Mouse (Mus musculus): ENCODE data around the gene Ddx55. TPM values are rescaled to one million over a fixed set of nuclear protein-coding genes. Genes with fewer than 3 reads are reported as not detected.

The Ddx55 gene
- polyA plus RNA-seq, 1 experiment from 2014 or later, result 4.6 TPM

GRCm38 (mm10) chr5:124521588-124521987 is 31.1 kb upstream of the Ddx55 start:
- H3K36me3 ChIP-seq (ENCODE audit: control insufficient read depth, insufficient read depth), result no peaks in the 10 kb centered on the region
- H3K4me2 ChIP-seq (ENCODE audit: low read depth, low read length), result no peak overlapping the region
- no peak for ATAC-seq (ENCODE audit: low read depth)
- H3K9ac ChIP-seq (ENCODE audit: low read depth, low read length), result no peak overlapping the region
- WGBS (ENCODE audit: insufficient replicate concordance), result 60% methylated on average over 4 of the region's 4 CpGs
- no peaks in the 10 kb centered on the region for H3K9me3 ChIP-seq (replicated peaks; ENCODE audit: control insufficient read depth, low read length)
- H3K27ac ChIP-seq (ENCODE audit: low read length), result no peak overlapping the region
- H3K4me3 ChIP-seq (ENCODE audit: low read depth, low read length), result no peak overlapping the region
- H3K4me1 ChIP-seq (ENCODE audit: control insufficient read depth, low read depth, low read length), result no peaks in the 10 kb centered on the region
- no peaks in the 10 kb centered on the region for H3K27me3 ChIP-seq (ENCODE audit: control insufficient read depth, insufficient read depth, low read depth, low read length)

- Histone ChIP-seq H3K27me3 (ENCODE audit: control insufficient read depth, insufficient read depth, low read depth, low read length) (no peaks in the 10 kb centered on the region), H3K4me3 (ENCODE audit: low read depth, low read length) (no peak overlapping the region), H3K27ac (ENCODE audit: low read length) (no peak overlapping the region), H3K9ac (ENCODE audit: low read depth, low read length) (no peak overlapping the region), H3K36me3 (ENCODE audit: control insufficient read depth, insufficient read depth) (no peaks in the 10 kb centered on the region), H3K9me3 (replicated peaks; ENCODE audit: control insufficient read depth, low read length) (no peaks in the 10 kb centered on the region), H3K4me1 (ENCODE audit: control insufficient read depth, low read depth, low read length) (no peaks in the 10 kb centered on the region), H3K4me2 (ENCODE audit: low read depth, low read length) (no peak overlapping the region)
- ATAC-seq (ENCODE audit: low read depth), result no peak
- WGBS (ENCODE audit: insufficient replicate concordance), result 89% methylated on average over 8 of the region's 8 CpGs
Observed at GRCm38 (mm10) chr5:124523032-124523431, 29.6 kb upstream of the Ddx55 start.

GRCm38 (mm10) chr5:124524943-124525342 is 27.7 kb upstream of the Ddx55 start:
- no peaks in the 10 kb centered on the region for H3K9me3 ChIP-seq (replicated peaks; ENCODE audit: control insufficient read depth, low read length)
- H3K4me3 ChIP-seq (ENCODE audit: low read depth, low read length), result no peak overlapping the region
- H3K27me3 ChIP-seq (ENCODE audit: control insufficient read depth, insufficient read depth, low read depth, low read length), result peaks cover 10% of the 10 kb centered on the region
- H3K27ac ChIP-seq (ENCODE audit: low read length), result no peak overlapping the region
- no peak overlapping the region for H3K4me2 ChIP-seq (ENCODE audit: low read depth, low read length)
- H3K4me1 ChIP-seq (ENCODE audit: control insufficient read depth, low read depth, low read length), result peaks cover 4% of the 10 kb centered on the region; the same call in 1 of the 2 replicates
- H3K36me3 ChIP-seq (ENCODE audit: control insufficient read depth, insufficient read depth), result no peaks in the 10 kb centered on the region
- no peak overlapping the region for H3K9ac ChIP-seq (ENCODE audit: low read depth, low read length)
- ATAC-seq (ENCODE audit: low read depth), result no peak
- WGBS (ENCODE audit: insufficient replicate concordance), result 61% methylated on average over 5 of the region's 5 CpGs

GRCm38 (mm10) chr5:124528351-124528750 is 24.3 kb upstream of the Ddx55 start:
- Histone ChIP-seq H3K27ac (ENCODE audit: low read length) (no peak overlapping the region), H3K4me2 (ENCODE audit: low read depth, low read length) (no peak overlapping the region), H3K27me3 (ENCODE audit: control insufficient read depth, insufficient read depth, low read depth, low read length) (peaks cover 36% of the 10 kb centered on the region), H3K9ac (ENCODE audit: low read depth, low read length) (no peak overlapping the region), H3K4me3 (ENCODE audit: low read depth, low read length) (no peak overlapping the region), H3K36me3 (ENCODE audit: control insufficient read depth, insufficient read depth) (no peaks in the 10 kb centered on the region), H3K4me1 (ENCODE audit: control insufficient read depth, low read depth, low read length) (peaks cover 9% of the 10 kb centered on the region), H3K9me3 (replicated peaks; ENCODE audit: control insufficient read depth, low read length) (no peaks in the 10 kb centered on the region)
- WGBS (ENCODE audit: insufficient replicate concordance), result 62% methylated on average over 4 of the region's 4 CpGs
- no peak for ATAC-seq (ENCODE audit: low read depth)

GRCm38 (mm10) chr5:124528791-124529190 is 23.9 kb upstream of the Ddx55 start:
- H3K9me3 ChIP-seq (replicated peaks; ENCODE audit: control insufficient read depth, low read length), result no peaks in the 10 kb centered on the region
- H3K27ac ChIP-seq (ENCODE audit: low read length), result no peak overlapping the region
- H3K4me2 ChIP-seq (ENCODE audit: low read depth, low read length), result no peak overlapping the region
- no peak overlapping the region for H3K4me3 ChIP-seq (ENCODE audit: low read depth, low read length)
- peaks cover 36% of the 10 kb centered on the region for H3K27me3 ChIP-seq (ENCODE audit: control insufficient read depth, insufficient read depth, low read depth, low read length)
- H3K36me3 ChIP-seq (ENCODE audit: control insufficient read depth, insufficient read depth), result no peaks in the 10 kb centered on the region
- H3K9ac ChIP-seq (ENCODE audit: low read depth, low read length), result no peak overlapping the region
- peaks cover 9% of the 10 kb centered on the region for H3K4me1 ChIP-seq (ENCODE audit: control insufficient read depth, low read depth, low read length)
- ATAC-seq (ENCODE audit: low read depth), result no peak
- 51% methylated on average over 9 of the region's 9 CpGs for WGBS (ENCODE audit: insufficient replicate concordance)

GRCm38 (mm10) chr5:124529191-124529651 is 23.4 kb upstream of the Ddx55 start:
- H3K4me2 ChIP-seq (ENCODE audit: low read depth, low read length), result no peak overlapping the region
- H3K36me3 ChIP-seq (ENCODE audit: control insufficient read depth, insufficient read depth), result no peaks in the 10 kb centered on the region
- H3K9me3 ChIP-seq (replicated peaks; ENCODE audit: control insufficient read depth, low read length), result no peaks in the 10 kb centered on the region
- H3K4me1 ChIP-seq (ENCODE audit: control insufficient read depth, low read depth, low read length), result peaks cover 9% of the 10 kb centered on the region
- no peak for ATAC-seq (ENCODE audit: low read depth)
- H3K9ac ChIP-seq (ENCODE audit: low read depth, low read length), result no peak overlapping the region
- H3K27ac ChIP-seq (ENCODE audit: low read length), result no peak overlapping the region
- H3K4me3 ChIP-seq (ENCODE audit: low read depth, low read length), result no peak overlapping the region
- H3K27me3 ChIP-seq (ENCODE audit: control insufficient read depth, insufficient read depth, low read depth, low read length), result peaks cover 36% of the 10 kb centered on the region
- 34% methylated on average over 8 of the region's 8 CpGs for WGBS (ENCODE audit: insufficient replicate concordance)

GRCm38 (mm10) chr5:124529697-124530096 is 23.0 kb upstream of the Ddx55 start:
- Histone ChIP-seq H3K27ac (ENCODE audit: low read length) (no peak overlapping the region), H3K36me3 (ENCODE audit: control insufficient read depth, insufficient read depth) (no peaks in the 10 kb centered on the region), H3K9me3 (replicated peaks; ENCODE audit: control insufficient read depth, low read length) (no peaks in the 10 kb centered on the region), H3K4me2 (ENCODE audit: low read depth, low read length) (peak overlapping the region; percentile 9; the same call in 1 of the 2 replicates), H3K27me3 (ENCODE audit: control insufficient read depth, insufficient read depth, low read depth, low read length) (peaks cover 36% of the 10 kb centered on the region), H3K9ac (ENCODE audit: low read depth, low read length) (no peak overlapping the region), H3K4me3 (ENCODE audit: low read depth, low read length) (no peak overlapping the region; the same call in 1 of the 2 replicates), H3K4me1 (ENCODE audit: control insufficient read depth, low read depth, low read length) (peaks cover 10% of the 10 kb centered on the region)
- WGBS (ENCODE audit: insufficient replicate concordance), result 21% methylated on average over 8 of the region's 8 CpGs
- no peak for ATAC-seq (ENCODE audit: low read depth)

GRCm38 (mm10) chr5:124530655-124531582 is 21.7 kb upstream of the Ddx55 start, which contains the start of gene Rilpl1:
Rilpl1 (minus strand) TSS chr5:124531391.
- H3K36me3 ChIP-seq (ENCODE audit: control insufficient read depth, insufficient read depth), result no peaks in the 10 kb centered on the region
- H3K4me2 ChIP-seq (ENCODE audit: low read depth, low read length), result peak within 1 kb of the TSS; percentile 83
- peak within 1 kb of the TSS; percentile 54 for H3K9ac ChIP-seq (ENCODE audit: low read depth, low read length)
- peaks cover 36% of the 10 kb centered on the region for H3K27me3 ChIP-seq (ENCODE audit: control insufficient read depth, insufficient read depth, low read depth, low read length)
- 1% methylated on average over 95 of the region's 96 CpGs for WGBS (ENCODE audit: insufficient replicate concordance)
- H3K9me3 ChIP-seq (replicated peaks; ENCODE audit: control insufficient read depth, low read length), result no peaks in the 10 kb centered on the region
- peak within 1 kb of the TSS; percentile 67 for H3K4me3 ChIP-seq (ENCODE audit: low read depth, low read length)
- peak within 1 kb of the TSS; percentile 37 for H3K27ac ChIP-seq (ENCODE audit: low read length)
- peak; percentile 56 for ATAC-seq (ENCODE audit: low read depth)
- H3K4me1 ChIP-seq (ENCODE audit: control insufficient read depth, low read depth, low read length), result peaks cover 13% of the 10 kb centered on the region

GRCm38 (mm10) chr5:124531583-124531930 is 21.1 kb upstream of the Ddx55 start:
- Histone ChIP-seq H3K27ac (ENCODE audit: low read length) (peak overlapping the region; percentile 37), H3K27me3 (ENCODE audit: control insufficient read depth, insufficient read depth, low read depth, low read length) (peaks cover 36% of the 10 kb centered on the region), H3K9me3 (replicated peaks; ENCODE audit: control insufficient read depth, low read length) (no peaks in the 10 kb centered on the region), H3K4me3 (ENCODE audit: low read depth, low read length) (peak overlapping the region; percentile 67), H3K4me1 (ENCODE audit: control insufficient read depth, low read depth, low read length) (peaks cover 13% of the 10 kb centered on the region), H3K9ac (ENCODE audit: low read depth, low read length) (peak overlapping the region; percentile 54), H3K4me2 (ENCODE audit: low read depth, low read length) (peak overlapping the region; percentile 83), H3K36me3 (ENCODE audit: control insufficient read depth, insufficient read depth) (no peaks in the 10 kb centered on the region)
- 0 out of 2 replicates have a peak, but pooled peaks have one; percentile 12 for ATAC-seq (ENCODE audit: low read depth)
- WGBS (ENCODE audit: insufficient replicate concordance), result 15% methylated on average over 14 of the region's 14 CpGs

Data from liver, embryonic 16.5 days (tissue).